Mouse (Mus musculus): ENCODE measurements around the gene Dmac1.

- TF ChIP-seq CTCF (IDR thresholded peaks at IDR 0.05; ENCODE audit: control insufficient read depth, insufficient read depth, low read length): no peak
- TF ChIP-seq POLR2A (IDR thresholded peaks at IDR 0.05; ENCODE audit: borderline replicate concordance, control insufficient read depth, low read depth, low read length): no peak
Measured at GRCm38 (mm10) chr4:75311305-75311704, 33.2 kb upstream of the Dmac1 start.
